Comparison of ENCODE assay signal across 8 mouse cellular contexts in genomic region chr3:141464691-141465103, GRCm38 (mm10). TPM values are rescaled to one million over a fixed set of nuclear protein-coding genes. Genes with fewer than 3 reads are reported as not detected.
DNase-seq lines count a peak whose midpoint lies in the region; ATAC-seq and TF ChIP-seq lines count a peak whose summit lies in the region.

No protein-coding gene starts in this region.

- TF ChIP-seq POLR2A in lung, adult 2 months (IDR thresholded peaks at IDR 0.05; ENCODE audit: borderline replicate concordance, extremely low read depth, low read depth, low read length), result no peak

- intact Hi-C loops in heart, postnatal 10 days (cut with DNase I), result loop anchor here (5.0 kb wide), 1 partner anchor 368 kb away; no protein-coding TSS in a partner anchor

- no peaks in the 10 kb centered on the region for H3K36me3 ChIP-seq in G1E (replicated peaks)
- no peaks in the 10 kb centered on the region for H3K36me3 ChIP-seq in forebrain, embryonic 11.5 days (ENCODE audit: control insufficient read depth, insufficient read depth, low read length)

- ATAC-seq in G1E (ENCODE audit: extremely low read depth, insufficient number of reproducible peaks, low FRiP score, poor library complexity, severe bottlenecking), result no peak
- peak; percentile 84 for ATAC-seq in forebrain, embryonic 11.5 days (replicated peaks; ENCODE audit: low FRiP score)

- H3K4me1 ChIP-seq in G1E (ENCODE audit: insufficient read depth, low read depth, low read length), result no peaks in the 10 kb centered on the region
- no peaks in the 10 kb centered on the region; the same call in 1 of the 2 replicates for H3K4me1 ChIP-seq in forebrain, embryonic 11.5 days (replicated peaks; ENCODE audit: control insufficient read depth, insufficient read depth, low read length)
- no peaks in the 10 kb centered on the region for H3K4me1 ChIP-seq in lung, adult 2 months (ENCODE audit: control insufficient read depth, insufficient read depth, low read length)

- peak overlapping the region; percentile 74 for H3K9ac ChIP-seq in forebrain, embryonic 11.5 days (ENCODE audit: low read length)

- peaks cover 5% of the 10 kb centered on the region for H3K9me3 ChIP-seq in G1E (replicated peaks)
- no peaks in the 10 kb centered on the region for H3K9me3 ChIP-seq in forebrain, embryonic 11.5 days (ENCODE audit: control insufficient read depth, low read length)

- no peak for TF ChIP-seq CTCF in G1E (IDR thresholded peaks at IDR 0.05; ENCODE audit: low read depth, low read length)
- no peak for TF ChIP-seq CTCF in lung, adult 2 months (IDR thresholded peaks at IDR 0.05; ENCODE audit: insufficient read depth, low read length)

- WGBS in forebrain, embryonic 11.5 days, result under 1% methylated on average over 21 of the region's 26 CpGs
- 1% methylated on average over 26 of the region's 26 CpGs for WGBS in lung, adult 2 months

- peaks cover 16% of the 10 kb centered on the region; the same call in 1 of the 2 replicates for H3K27me3 ChIP-seq in G1E (ENCODE audit: insufficient read depth, low read length)
- peaks cover 30% of the 10 kb centered on the region for H3K27me3 ChIP-seq in forebrain, embryonic 11.5 days (ENCODE audit: control insufficient read depth, insufficient read depth, low read length)

- H3K27ac ChIP-seq in forebrain, embryonic 11.5 days (ENCODE audit: low read depth, low read length), result peak overlapping the region; percentile 64

- peak overlapping the region; percentile 7; the same call in 1 of the 2 replicates for H3K4me3 ChIP-seq in G1E (ENCODE audit: low read depth, low read length)
- H3K4me3 ChIP-seq in forebrain, embryonic 11.5 days (ENCODE audit: low read depth, low read length), result peak overlapping the region; percentile 70
- peak overlapping the region; percentile 63 for H3K4me3 ChIP-seq in lung, adult 2 months (replicated peaks; ENCODE audit: extremely low read depth, low read depth, low read length)

- H3K4me2 ChIP-seq in forebrain, embryonic 11.5 days (ENCODE audit: low read depth, low read length, severe bottlenecking), result peak overlapping the region; percentile 98

- no peak for DNase-seq in G1E (ENCODE audit: low spot score)
- DNase-seq in brain, adult 2 months (ENCODE audit: low read depth, low spot score), result peak; percentile 91
- peak; percentile 76 for DNase-seq in forebrain, embryonic 11.5 days (ENCODE audit: low spot score)
- DNase-seq in heart, postnatal 10 days, result peak; percentile 59 to 63
- DNase-seq in kidney, postnatal 36 days, result peak; percentile 53 to 72
- DNase-seq in lung, adult 2 months, result peak; percentile 15
- peak; percentile 85 for DNase-seq in retina, postnatal 1 day
- DNase-seq in spleen, adult 18-20 months, result no peak

RNA-seq across cellular contexts. Expression of gene Unc5c, which starts 0.3 kb away (rescaled TPM):
- total RNA-seq in G1E (2014; fragmentation: Nextera tagmentation) (not detected in 2 replicates), G1E (2017) (0.12 and 0.33 TPM in 2 replicates)
- polyA plus RNA-seq in G1E (2012), result not detected in 2 replicates
- polyA plus RNA-seq in forebrain, embryonic 11.5 days (2014; fragmentation: Nextera tagmentation; extraction: Ambion mirVana), result 5.3 and 5.9 TPM in 2 replicates
- total RNA-seq in heart, postnatal 10 days (2021), result under 1 TPM; 0.47 to 0.79 TPM
- polyA plus RNA-seq in lung, adult 2 months (2012; rRNA removed), result 3.6 and 4.7 TPM in 2 replicates

Comparison
In these comparisons a context has a peak if more than half of its experiments do, and no peak if none do; other contexts are left out.
1. DNase-seq: peak in brain, adult 2 months (single experiment), forebrain, embryonic 11.5 days (single experiment), heart, postnatal 10 days (2 of 2), kidney, postnatal 36 days (2 of 2), lung, adult 2 months (single experiment) and retina, postnatal 1 day (single experiment); none in G1E (single experiment) and spleen, adult 18-20 months (0 of 2).
2. H3K4me3 ChIP-seq: peak in every context shown above with its lines; median percentile 70 in forebrain, embryonic 11.5 days; 63 in lung, adult 2 months; 7 in G1E.